Mouse (Mus musculus): ENCODE measurements around the gene Zfp972.
"Not testable (repeated sequence)": the region's sequence is repeated elsewhere in the genome, so short reads cannot be mapped to it uniquely, and the experiment has no call there.

The Zfp972 gene

DNA sequence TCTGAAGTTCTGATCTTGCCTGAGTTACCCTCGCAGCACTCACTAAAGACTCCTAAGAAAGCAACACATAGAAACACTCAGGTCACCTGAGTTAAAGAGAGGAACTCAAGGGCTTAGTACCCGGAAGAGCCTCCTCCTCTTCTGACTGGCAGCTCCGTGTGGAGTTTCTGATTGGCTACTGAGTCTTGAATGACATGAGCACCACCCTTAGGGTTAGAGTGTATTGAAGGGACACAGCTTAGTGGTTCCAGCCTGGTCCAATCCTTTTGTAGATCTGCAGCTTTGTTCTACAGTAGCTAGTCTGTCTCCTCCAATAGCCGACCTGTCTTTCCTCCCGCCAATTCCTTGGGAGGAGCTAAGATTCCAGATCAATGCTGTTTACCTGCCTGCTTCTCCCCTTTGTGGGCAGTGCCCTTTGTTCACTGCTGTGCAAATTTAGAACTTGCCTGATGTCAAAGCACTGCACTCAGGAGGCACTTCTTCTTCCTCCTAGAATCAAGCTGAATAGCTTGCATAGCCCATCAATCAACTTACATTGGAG lies at the start of gene Zfp972:
Gene Zfp972 (minus strand): TSS at position 51 of the 541 bp plus-strand sequence.
- not testable (repeated sequence) for DNase-seq (ENCODE audit: low spot score)

GRCm38 (mm10) chr2:177974814-177975213 lies 49.4 kb upstream of the Zfp972 start:
- not testable (repeated sequence) for DNase-seq (ENCODE audit: low spot score)

- DNase-seq (ENCODE audit: low spot score), result peak; percentile 34
Measured at GRCm38 (mm10) chr2:177957145-177957544, 31.7 kb upstream of the Zfp972 start, which contains the start of gene Gm14326. Gene Gm14326, minus strand, starts transcription at chr2:177957297.

DNA sequence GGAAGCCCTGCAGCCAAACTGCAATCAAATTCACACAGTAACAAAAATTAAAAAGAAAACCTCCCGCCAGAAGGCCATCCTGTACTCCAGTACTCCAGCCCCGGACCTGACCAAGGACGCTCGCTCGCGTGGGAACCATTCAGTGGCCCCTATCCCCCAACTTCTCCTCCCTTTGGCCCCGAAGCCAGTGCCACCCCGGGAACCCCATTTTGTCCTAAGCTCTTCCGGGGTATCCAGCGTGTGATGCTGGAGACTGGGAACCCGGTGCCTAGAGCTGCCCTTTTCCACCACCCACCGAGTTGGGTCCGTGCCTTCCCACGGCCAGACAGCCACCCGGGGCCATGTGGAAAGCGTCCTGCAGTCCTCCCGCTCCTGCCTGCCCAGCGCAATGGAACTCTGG lies 31.3 kb upstream of the Zfp972 start:
- DNase-seq (ENCODE audit: low spot score), result not testable (repeated sequence)

DNA sequence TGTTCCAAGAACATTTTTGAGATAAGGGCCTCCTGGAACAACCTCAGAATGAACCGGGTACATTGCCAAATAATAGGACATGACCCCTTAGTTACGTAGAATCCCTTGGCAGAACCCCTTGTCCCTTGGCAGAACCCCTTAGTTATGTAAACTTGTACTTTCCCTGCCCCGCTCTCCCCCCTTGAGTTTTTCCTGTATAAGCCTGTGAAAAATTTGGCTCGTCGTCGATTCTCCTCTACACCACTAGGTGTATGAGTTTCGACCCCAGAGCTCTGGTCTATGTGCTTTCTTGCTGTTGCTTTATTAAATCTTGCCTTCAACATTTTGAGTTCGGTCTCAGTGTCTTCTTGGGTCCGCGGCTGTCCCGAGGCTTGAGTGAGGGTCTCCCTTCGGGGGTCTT lies 22.1 kb downstream of the Zfp972 start:
- DNase-seq (ENCODE audit: low spot score), result not testable (repeated sequence)

DNA sequence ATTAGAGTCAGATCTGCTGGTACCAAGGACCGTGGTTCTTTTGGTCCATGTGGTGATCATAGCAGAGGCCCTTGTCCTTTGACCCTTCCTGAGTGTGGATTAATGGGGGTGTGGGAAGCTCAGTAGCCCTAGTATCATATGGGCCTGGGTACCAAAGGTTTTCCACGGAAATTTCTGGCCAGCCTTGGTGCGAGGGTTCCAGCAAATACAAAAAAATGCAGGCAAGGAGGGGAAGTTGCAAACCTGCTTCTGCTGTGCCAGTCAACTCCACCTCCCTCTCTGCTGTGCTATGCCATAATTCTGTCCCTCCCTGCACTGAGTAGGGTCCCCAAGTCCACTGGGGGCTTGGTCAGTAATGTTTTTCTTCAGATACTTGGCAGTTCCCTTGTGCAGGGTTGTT lies 27.2 kb downstream of the Zfp972 start:
- DNase-seq (ENCODE audit: low spot score), result not testable (repeated sequence)

GRCm38 (mm10) chr2:177897046-177897578 lies 28.3 kb downstream of the Zfp972 start, which contains the start of gene Gm14327:
Gene Gm14327, plus strand, starts transcription at chr2:177897096.
- DNase-seq (ENCODE audit: low spot score), result not testable (repeated sequence)

- not testable (repeated sequence) for DNase-seq (ENCODE audit: low spot score)
Measured at GRCm38 (mm10) chr2:177887743-177888142, 37.7 kb downstream of the Zfp972 start.

GRCm38 (mm10) chr2:177862254-177862653 lies 63.2 kb downstream of the Zfp972 start:
- not testable (repeated sequence) for DNase-seq (ENCODE audit: low spot score)
